Mouse (Mus musculus): ENCODE data around the gene Babam2.

Gene Babam2

GRCm38 (mm10) chr5:32077139-32077538, 379.7 kb downstream of the Babam2 start:
- no peak for DNase-seq (ENCODE audit: low read depth)

GRCm38 (mm10) chr5:32078986-32079385, 381.5 kb downstream of the Babam2 start:
- DNase-seq (ENCODE audit: low read depth), result no peak

GRCm38 (mm10) chr5:32080490-32081219, 383.2 kb downstream of the Babam2 start:
- DNase-seq (ENCODE audit: low read depth), result no peak

GRCm38 (mm10) chr5:32084401-32084804, 386.9 kb downstream of the Babam2 start:
- no peak for DNase-seq (ENCODE audit: low read depth)

GRCm38 (mm10) chr5:32085566-32085965, 388.1 kb downstream of the Babam2 start:
- no peak for DNase-seq (ENCODE audit: low read depth)

- DNase-seq (ENCODE audit: low read depth), result no peak
Observed at GRCm38 (mm10) chr5:32085971-32086370, 388.5 kb downstream of the Babam2 start.

GRCm38 (mm10) chr5:32086526-32087090, 389.1 kb downstream of the Babam2 start:
- no peak for DNase-seq (ENCODE audit: low read depth)

GRCm38 (mm10) chr5:32089481-32089880, 392.0 kb downstream of the Babam2 start:
- DNase-seq (ENCODE audit: low read depth), result no peak

GRCm38 (mm10) chr5:32092281-32092680, 394.8 kb downstream of the Babam2 start:
- DNase-seq (ENCODE audit: low read depth), result no peak

- DNase-seq (ENCODE audit: low read depth), result no peak
Observed at GRCm38 (mm10) chr5:32098691-32099090, 401.2 kb downstream of the Babam2 start.

- DNase-seq (ENCODE audit: low read depth), result no peak
Observed at GRCm38 (mm10) chr5:32102484-32102883, 405.0 kb downstream of the Babam2 start.

- no peak for DNase-seq (ENCODE audit: low read depth)
Observed at GRCm38 (mm10) chr5:32102971-32103431, 405.5 kb downstream of the Babam2 start.

- no peak for DNase-seq (ENCODE audit: low read depth)
Observed at GRCm38 (mm10) chr5:32103545-32103944, 406.1 kb downstream of the Babam2 start.

GRCm38 (mm10) chr5:32104119-32104990, 406.9 kb downstream of the Babam2 start:
- no peak for DNase-seq (ENCODE audit: low read depth)

GRCm38 (mm10) chr5:32106473-32107140, 409.1 kb downstream of the Babam2 start:
- no peak for DNase-seq (ENCODE audit: low read depth)

GRCm38 (mm10) chr5:32110651-32111050, 413.2 kb downstream of the Babam2 start:
- no peak for DNase-seq (ENCODE audit: low read depth)

- DNase-seq (ENCODE audit: low read depth), result no peak
Observed at GRCm38 (mm10) chr5:32112206-32112916, 414.9 kb downstream of the Babam2 start.

- no peak for DNase-seq (ENCODE audit: low read depth)
Observed at GRCm38 (mm10) chr5:32120901-32121376, 423.5 kb downstream of the Babam2 start.

- no peak for DNase-seq (ENCODE audit: low read depth)
Observed at GRCm38 (mm10) chr5:32121936-32122335, 424.5 kb downstream of the Babam2 start.

GRCm38 (mm10) chr5:32122363-32122762, 424.9 kb downstream of the Babam2 start:
- DNase-seq (ENCODE audit: low read depth), result no peak

- DNase-seq (ENCODE audit: low read depth), result no peak
Observed at GRCm38 (mm10) chr5:32124957-32125356, 427.5 kb downstream of the Babam2 start.
